8 mouse cellular contexts compared by ENCODE assay signal in the genomic region with DNA sequence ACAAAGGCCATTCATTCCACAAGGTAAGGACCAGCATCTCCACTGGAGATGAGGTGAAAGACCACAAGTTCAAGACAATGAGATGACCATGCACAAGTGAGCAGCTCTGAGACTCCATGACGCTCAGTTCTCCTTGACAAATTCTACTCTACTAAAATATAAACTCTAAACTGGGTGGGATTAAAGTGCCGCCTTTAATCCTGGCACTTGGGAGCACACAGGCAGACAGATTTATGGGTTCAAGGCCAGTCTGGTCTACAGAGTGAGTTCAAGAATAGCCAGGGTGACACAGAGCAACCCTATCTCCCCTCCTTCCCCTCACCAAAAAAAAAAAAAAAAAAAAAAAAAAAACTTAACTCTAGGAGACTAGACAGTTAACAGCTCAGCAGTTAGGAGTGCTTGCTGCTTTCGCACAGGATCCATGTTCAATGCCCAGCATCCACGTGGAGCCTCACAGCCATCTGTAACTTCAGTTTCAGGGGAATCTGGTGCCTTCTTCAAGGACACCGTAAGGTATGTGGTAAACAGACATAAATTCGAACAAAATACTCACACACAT. TPM values are rescaled to one million over a fixed set of nuclear protein-coding genes. Genes with fewer than 3 reads are reported as not detected.
DNase-seq lines count a peak whose midpoint lies in the region; ATAC-seq and TF ChIP-seq lines count a peak whose summit lies in the region.

No protein-coding gene starts in this region.

- TF ChIP-seq EP300 in CH12.LX (IDR thresholded peaks at IDR 0.05; ENCODE audit: low read length): no peak

- no peak for TF ChIP-seq POLR2A in CH12.LX (IDR thresholded peaks at IDR 0.05; ENCODE audit: low read depth, low read length)
- no peak for TF ChIP-seq POLR2A in limb, embryonic 14.5 days (IDR thresholded peaks at IDR 0.05; ENCODE audit: borderline replicate concordance, extremely low read depth, insufficient read depth, insufficient read length)

- no peak for ATAC-seq in heart, embryonic 14.5 days (ENCODE audit: insufficient number of reproducible peaks, insufficient read depth, low FRiP score, low read depth)
- ATAC-seq in limb, embryonic 14.5 days (ENCODE audit: low FRiP score, low read depth): no peak

- peak overlapping the region; percentile 87 to 88 for H3K27ac ChIP-seq in heart, embryonic 14.5 days (replicated peaks in 1 of 2; ENCODE audit: control insufficient read depth in 1 of 2, insufficient read depth in 1 of 2, low read depth in 2 of 2, low read length in 2 of 2)
- no peak overlapping the region for H3K27ac ChIP-seq in CH12.LX (ENCODE audit: insufficient read depth, low read depth)
- no peak overlapping the region; the same call in 1 of the 2 replicates for H3K27ac ChIP-seq in brown adipose tissue, adult 24 weeks (replicated peaks; ENCODE audit: low read depth, low read length)
- peak overlapping the region; percentile 65 for H3K27ac ChIP-seq in limb, embryonic 14.5 days (replicated peaks; ENCODE audit: low read depth, low read length)

- no peaks in the 10 kb centered on the region for H3K9me3 ChIP-seq in heart, embryonic 14.5 days (ENCODE audit: control insufficient read depth, low read length)
- peaks cover 23% of the 10 kb centered on the region for H3K9me3 ChIP-seq in CH12.LX (replicated peaks; ENCODE audit: low read length)
- H3K9me3 ChIP-seq in limb, embryonic 14.5 days (ENCODE audit: control insufficient read depth, low read length): no peaks in the 10 kb centered on the region

- dilution Hi-C loops in CH12.LX (cut with MboI; ENCODE audit: extremely low pct_ligation_motif_present, extremely low pct_unique_long_range_greater_than_20kb, low sequenced_read_pairs): no loop called here

- H3K27me3 ChIP-seq in heart, embryonic 14.5 days (ENCODE audit: control insufficient read depth, insufficient read depth, low read length): no peaks in the 10 kb centered on the region
- no peaks in the 10 kb centered on the region for H3K27me3 ChIP-seq in CH12.LX (replicated peaks)
- H3K27me3 ChIP-seq in limb, embryonic 14.5 days (ENCODE audit: control insufficient read depth, insufficient read depth, low read length): no peaks in the 10 kb centered on the region

- in situ Hi-C loops in CH12.LX (cut with MboI; ENCODE audit: low pct_ligation_motif_present, low pct_unique_long_range_greater_than_20kb, low sequenced_read_pairs): loop anchor here (25.0 kb wide), 1 partner anchor 605 kb away; no protein-coding TSS in a partner anchor

- peak overlapping the region; percentile 84 for H3K9ac ChIP-seq in heart, embryonic 14.5 days (ENCODE audit: low read length)
- H3K9ac ChIP-seq in CH12.LX (ENCODE audit: insufficient read depth, low read depth): 0 out of 2 replicates have a peak overlapping the region, but pooled peaks have one; percentile 13
- peak overlapping the region; percentile 87; the same call in 1 of the 2 replicates for H3K9ac ChIP-seq in limb, embryonic 14.5 days (ENCODE audit: low read depth, low read length, severe bottlenecking)

- WGBS in heart, embryonic 14.5 days: 52% methylated on average over 6 of the region's 6 CpGs
- WGBS in limb, embryonic 14.5 days: 64% methylated on average over 6 of the region's 6 CpGs

- H3K4me2 ChIP-seq in heart, embryonic 14.5 days (ENCODE audit: low read length): peak overlapping the region; percentile 67
- H3K4me2 ChIP-seq in CH12.LX (ENCODE audit: insufficient read depth, low read depth, poor library complexity, severe bottlenecking): peak overlapping the region; percentile 46; the same call in 1 of the 2 replicates
- peak overlapping the region; percentile 48 for H3K4me2 ChIP-seq in limb, embryonic 14.5 days (replicated peaks; ENCODE audit: low read depth, low read length, severe bottlenecking)

- intact Hi-C loops in heart, postnatal 36 days (cut with DNase I): no loop called here

- peak overlapping the region; percentile 56 to 66 for H3K4me3 ChIP-seq in heart, embryonic 14.5 days (ENCODE audit: control insufficient read depth in 1 of 2, insufficient read depth in 1 of 2, low read depth in 1 of 2, low read length in 2 of 2)
- peak overlapping the region; percentile 33 to 62 (median 57) for H3K4me3 ChIP-seq in CH12.LX (replicated peaks in 1 of 3; ENCODE audit: low read depth in 2 of 3, low read length in 2 of 3, poor library complexity in 1 of 3)
- peak overlapping the region; percentile 15; the same call in 1 of the 2 replicates for H3K4me3 ChIP-seq in brown adipose tissue, adult 24 weeks (ENCODE audit: insufficient read depth, low read depth, low read length)
- peak overlapping the region; percentile 65 for H3K4me3 ChIP-seq in limb, embryonic 14.5 days (replicated peaks; ENCODE audit: low read length)

- TF ChIP-seq CTCF in CH12.LX (conservative IDR thresholded peaks at IDR 0.05 in 1 of 2, IDR thresholded peaks at IDR 0.05 in 1 of 2; ENCODE audit: low read depth in 2 of 2, low read length in 2 of 2): no peak

- peaks cover 96% of the 10 kb centered on the region for H3K36me3 ChIP-seq in heart, embryonic 14.5 days (ENCODE audit: control insufficient read depth, insufficient read depth, low read length)
- H3K36me3 ChIP-seq in CH12.LX (replicated peaks in 1 of 2; ENCODE audit: control insufficient read depth in 1 of 2, insufficient read depth in 1 of 2, low read length in 1 of 2): peaks cover 12 to 84% of the 10 kb centered on the region in 2 experiments
- H3K36me3 ChIP-seq in limb, embryonic 14.5 days (ENCODE audit: control insufficient read depth, insufficient read depth, low read length): peaks cover 38% of the 10 kb centered on the region

- no peak for TF ChIP-seq RAD21 in CH12.LX (IDR thresholded peaks at IDR 0.05; ENCODE audit: low read depth, low read length)

- H3K4me1 ChIP-seq in heart, embryonic 14.5 days (ENCODE audit: control insufficient read depth in 2 of 2, insufficient read depth in 2 of 2, low read length in 2 of 2): peaks cover 5 to 42% of the 10 kb centered on the region in 2 experiments; a peak in 3 of 4 replicates
- H3K4me1 ChIP-seq in CH12.LX (ENCODE audit: control insufficient read depth in 1 of 2, insufficient read depth in 2 of 2): peaks cover 3 to 35% of the 10 kb centered on the region in 2 experiments
- peaks cover 20% of the 10 kb centered on the region; the same call in 1 of the 2 replicates for H3K4me1 ChIP-seq in brown adipose tissue, adult 24 weeks (ENCODE audit: control insufficient read depth, insufficient read depth, insufficient read length, low read length)
- peaks cover 29% of the 10 kb centered on the region for H3K4me1 ChIP-seq in limb, embryonic 14.5 days (ENCODE audit: control insufficient read depth, insufficient read depth, low read length)

- H3K79me2 ChIP-seq in CH12.LX (replicated peaks; ENCODE audit: control insufficient read depth, extremely low read depth, insufficient read depth, poor library complexity, severe bottlenecking): peaks cover 50% of the 10 kb centered on the region

- no peak for DNase-seq in heart, postnatal 36 days
- no peak for DNase-seq in CH12.LX (ENCODE audit: extremely low read depth)
- DNase-seq in limb, embryonic 14.5 days (ENCODE audit: low spot score): no peak
- DNase-seq in layer of hippocampus, postnatal 14 days (ENCODE audit: low spot score in 2 of 2): no peak
- no peak for DNase-seq in spleen, postnatal 10 days (ENCODE audit: low spot score in 2 of 2)
- no peak for DNase-seq in spleen, postnatal 4 days (ENCODE audit: low spot score in 2 of 2)

TF ChIP-seq in CH12.LX, 34 proteins besides CTCF, POLR2A, EP300 and RAD21:
- TF ChIP-seq ZNF384 (IDR thresholded peaks at IDR 0.05; ENCODE audit: low read depth, low read length) (peak; percentile 57), CHD1 (IDR thresholded peaks at IDR 0.05; ENCODE audit: low read depth, low read length) (no peak), MAFK (IDR thresholded peaks at IDR 0.05; ENCODE audit: insufficient replicate concordance, low read length) (no peak), PAX5 (IDR thresholded peaks at IDR 0.05; ENCODE audit: low read length) (no peak), JUN (IDR thresholded peaks at IDR 0.05; ENCODE audit: insufficient read depth, low read depth, low read length) (no peak), JUND (conservative IDR thresholded peaks at IDR 0.05; ENCODE audit: low read depth, low read length) (no peak)

RNA-seq across cellular contexts. Expression of a gene that starts 2.1 kb away (rescaled TPM):
- polyA plus RNA-seq in heart, embryonic 14.5 days (2014; fragmentation: Nextera tagmentation; extraction: Ambion mirVana): 196 and 201 TPM in 2 replicates
- 100 to 1,000 TPM; 109 to 113 TPM for total RNA-seq in heart, postnatal 36 days (2021)
- total RNA-seq in CH12.LX (2012; rRNA removed) (57.5 and 61.8 TPM in 2 replicates), CH12.LX (2014; rRNA removed) (25.6 and 27.8 TPM in 2 replicates)
- 32.3 and 34.6 TPM in 2 replicates for polyA plus RNA-seq in CH12.LX (2012; ENCODE audit: insufficient read length, low read depth)
- polyA plus RNA-seq in brown adipose tissue, adult 24 weeks (2012; ENCODE audit: insufficient read depth, insufficient read length, missing spikeins): 15.7 and 16.3 TPM in 2 replicates
- polyA plus RNA-seq in limb, embryonic 14.5 days (2012; rRNA removed): 97.3 and 99.6 TPM in 2 replicates
- 60.6 and 62.4 TPM in 2 replicates for polyA plus RNA-seq in limb, embryonic 14.5 days (2014; fragmentation: Nextera tagmentation; extraction: Ambion mirVana)
- 10 to 100 TPM; 28.1 TPM for total RNA-seq in layer of hippocampus, postnatal 14 days (2021)

Comparison
In these comparisons a context has a peak if more than half of its experiments do, and no peak if none do; other contexts are left out.
1. H3K27ac ChIP-seq: peak in heart, embryonic 14.5 days (2 of 2) and limb, embryonic 14.5 days (single experiment); none in CH12.LX (single experiment) and brown adipose tissue, adult 24 weeks (single experiment).
2. H3K4me3 ChIP-seq: peak in every context shown above with its lines; median percentile 65 in limb, embryonic 14.5 days; 61 in heart, embryonic 14.5 days; 57 in CH12.LX; 15 in brown adipose tissue, adult 24 weeks.
3. H3K9ac ChIP-seq: peak in every context shown above with its lines; median percentile 87 in limb, embryonic 14.5 days; 84 in heart, embryonic 14.5 days; 13 in CH12.LX.
4. Peak in every context shown above with its lines, with median percentiles within 50 percentile points of each other: H3K4me2 ChIP-seq.